Mouse (Mus musculus) lung, postnatal 0 days (tissue): Measurements from ENCODE around the gene Acsbg2. TPM values are rescaled to one million over a fixed set of nuclear protein-coding genes. Genes with fewer than 3 reads are reported as not detected.
A peak's percentile ranks its signal among the peaks of the same experiment; 100 is the strongest.

Experiments used
- ATAC-seq: fragments of 200-750 bp; cut with Nextera tagmentation; 2 replicates; pipeline ENCODE4 v1.8.0; 2017; ENCODE audit warnings: moderate library complexity
- DNase-seq: peaks from one replicate; pipeline ENCODE4 v3.0.0-alpha.2; 2016; ENCODE audit warnings: low spot score
- H3K27ac ChIP-seq: fragments of 300-500 bp; sonication (generic); 2 replicates; pipeline ENCODE4 v1.5.1; 2014; ENCODE audit warnings: antibody characterized with exemption, mild to moderate bottlenecking, low read length, mixed read lengths
- H3K27me3 ChIP-seq: fragments of 300-500 bp; sonication (generic); replicated peaks from 2 replicates; pipeline ENCODE4 v1.6.1; 2014; ENCODE audit warnings: low read length, mixed read lengths; ENCODE audit not compliant: insufficient read depth
- H3K36me3 ChIP-seq: fragments of 300-500 bp; sonication (generic); 2 replicates; pipeline ENCODE4 v1.6.1; 2014; ENCODE audit warnings: low read length, mixed read lengths; ENCODE audit not compliant: insufficient read depth
- H3K4me1 ChIP-seq: fragments of 300-500 bp; sonication (generic); 2 replicates; pipeline ENCODE4 v1.6.1; 2014; ENCODE audit warnings: antibody characterized with exemption, low read depth, low read length, mixed read lengths; ENCODE audit not compliant: insufficient read depth
- H3K4me2 ChIP-seq: fragments of 300-500 bp; sonication (generic); replicated peaks from 2 replicates; pipeline ENCODE4 v1.6.1; 2014; ENCODE audit warnings: low read depth, mild to moderate bottlenecking, low read length, moderate library complexity, mixed read lengths
- H3K4me3 ChIP-seq: fragments of 300-500 bp; sonication (generic); 2 replicates; pipeline ENCODE4 v1.5.1; 2014; ENCODE audit warnings: low read depth, low read length
- H3K9ac ChIP-seq: fragments of 300-500 bp; sonication (generic); replicated peaks from 2 replicates; pipeline ENCODE4 v1.6.1; 2014; ENCODE audit warnings: low read depth, mild to moderate bottlenecking
- H3K9me3 ChIP-seq: fragments of 300-500 bp; sonication (generic); 2 replicates; pipeline ENCODE4 v1.6.1; 2016; ENCODE audit warnings: low read length, mixed read lengths
- CTCF ChIP-seq: IDR thresholded peaks from 2 replicates; pipeline ENCODE4 v1.5.1; 2016; ENCODE audit warnings: antibody characterized with exemption, mild to moderate bottlenecking
- EP300 ChIP-seq: IDR thresholded peaks from 2 replicates; pipeline ENCODE4 v1.6.1; 2016; ENCODE audit warnings: antibody characterized with exemption, mild to moderate bottlenecking, control low read depth
- WGBS: fragments of 180-500 bp; shearing (Covaris S2); extraction: QIAGEN DNeasy Blood & Tissue Kit; methylation state at CpG from one replicate; pipeline ENCODE4 v1.1.7; 2014; 5-methylcytosine and 5-hydroxymethylcytosine counted together
- polyA plus RNA-seq: library from polyadenylated mRNA; unstranded; fragments of >200 nt; fragmentation: Nextera tagmentation; extraction: Ambion mirVana; gene quantifications from 2 replicates; pipeline ENCODE4 v1.2.1, GENCODE M21; 2015

Acsbg2 gene
- polyA plus RNA-seq, 1 experiment from 2014 or later: not detected

- Histone ChIP-seq H3K27ac (peak overlapping the region; percentile 77), H3K9ac (no peak overlapping the region), H3K4me2 (no peak overlapping the region), H3K27me3 (no peaks in the 10 kb centered on the region), H3K4me1 (peaks cover 19% of the 10 kb centered on the region), H3K4me3 (no peak overlapping the region), H3K9me3 (no peaks in the 10 kb centered on the region), H3K36me3 (no peaks in the 10 kb centered on the region)
- peak; percentile 25 for ATAC-seq
- DNase-seq: peak; percentile 41
- no peak for TF ChIP-seq EP300
- no peak for TF ChIP-seq CTCF
- WGBS: 17% methylated on average over 9 of the region's 9 CpGs
These were observed 33.6 kb upstream of the Acsbg2 start for GRCm38 (mm10) chr17:56907887-56908286.

- Histone ChIP-seq H3K36me3 (no peaks in the 10 kb centered on the region), H3K4me3 (no peak overlapping the region), H3K9me3 (no peaks in the 10 kb centered on the region), H3K4me2 (no peak overlapping the region), H3K4me1 (peaks cover 19% of the 10 kb centered on the region), H3K27ac (peak overlapping the region; percentile 77), H3K27me3 (no peaks in the 10 kb centered on the region), H3K9ac (no peak overlapping the region)
- DNase-seq: peak; percentile 90
- 48% methylated on average over 5 of the region's 5 CpGs for WGBS
- peak; percentile 93 for ATAC-seq
- peak; percentile 77 for TF ChIP-seq EP300
- TF ChIP-seq CTCF: peak; percentile 23; the same call in 1 of the 2 replicates
These were observed 32.8 kb upstream of the Acsbg2 start for GRCm38 (mm10) chr17:56907096-56907495.

GRCm38 (mm10) chr17:56906166-56906565 is 31.9 kb upstream of the Acsbg2 start:
- ATAC-seq (no peak), DNase-seq (no peak)
- Histone ChIP-seq H3K4me2 (no peak overlapping the region), H3K9me3 (no peaks in the 10 kb centered on the region), H3K27ac (peak overlapping the region; percentile 77), H3K36me3 (0 out of 2 replicates have a peak, but pooled peaks cover 6% of the 10 kb centered on the region), H3K9ac (no peak overlapping the region), H3K4me3 (no peak overlapping the region), H3K4me1 (peaks cover 19% of the 10 kb centered on the region), H3K27me3 (no peaks in the 10 kb centered on the region)
- TF ChIP-seq EP300: no peak
- no peak for TF ChIP-seq CTCF
- 74% methylated on average over 3 of the region's 3 CpGs for WGBS

GRCm38 (mm10) chr17:56902698-56903097 is 28.5 kb upstream of the Acsbg2 start:
- WGBS: 81% methylated on average over 5 of the region's 5 CpGs
- no peak overlapping the region for H3K9ac ChIP-seq
- ATAC-seq: no peak

GRCm38 (mm10) chr17:56897630-56898195 is 23.5 kb upstream of the Acsbg2 start:
- Histone ChIP-seq H3K9ac (no peak overlapping the region), H3K4me3 (no peak overlapping the region), H3K9me3 (no peaks in the 10 kb centered on the region), H3K36me3 (peaks cover 20% of the 10 kb centered on the region; the same call in 1 of the 2 replicates), H3K27me3 (no peaks in the 10 kb centered on the region), H3K27ac (no peak overlapping the region), H3K4me2 (no peak overlapping the region), H3K4me1 (no peaks in the 10 kb centered on the region)
- ATAC-seq (peak; percentile 87), DNase-seq (peak; percentile 83)
- 84% methylated on average over 7 of the region's 7 CpGs for WGBS
- TF ChIP-seq CTCF (peak; percentile 99), EP300 (no peak)

More at GRCm38 (mm10) chr17:56902698-56903097, 28.5 kb upstream of the Acsbg2 start:
- H3K4me1 ChIP-seq: peaks cover 12% of the 10 kb centered on the region; the same call in 1 of the 2 replicates
- no peak overlapping the region for H3K27ac ChIP-seq
- H3K4me3 ChIP-seq: no peak overlapping the region
- H3K4me2 ChIP-seq: no peak overlapping the region
- H3K9me3 ChIP-seq: no peaks in the 10 kb centered on the region
- TF ChIP-seq EP300: no peak
- no peak for TF ChIP-seq CTCF
- H3K36me3 ChIP-seq: 0 out of 2 replicates have a peak, but pooled peaks cover 9% of the 10 kb centered on the region
- no peaks in the 10 kb centered on the region for H3K27me3 ChIP-seq
- DNase-seq: no peak

DNA sequence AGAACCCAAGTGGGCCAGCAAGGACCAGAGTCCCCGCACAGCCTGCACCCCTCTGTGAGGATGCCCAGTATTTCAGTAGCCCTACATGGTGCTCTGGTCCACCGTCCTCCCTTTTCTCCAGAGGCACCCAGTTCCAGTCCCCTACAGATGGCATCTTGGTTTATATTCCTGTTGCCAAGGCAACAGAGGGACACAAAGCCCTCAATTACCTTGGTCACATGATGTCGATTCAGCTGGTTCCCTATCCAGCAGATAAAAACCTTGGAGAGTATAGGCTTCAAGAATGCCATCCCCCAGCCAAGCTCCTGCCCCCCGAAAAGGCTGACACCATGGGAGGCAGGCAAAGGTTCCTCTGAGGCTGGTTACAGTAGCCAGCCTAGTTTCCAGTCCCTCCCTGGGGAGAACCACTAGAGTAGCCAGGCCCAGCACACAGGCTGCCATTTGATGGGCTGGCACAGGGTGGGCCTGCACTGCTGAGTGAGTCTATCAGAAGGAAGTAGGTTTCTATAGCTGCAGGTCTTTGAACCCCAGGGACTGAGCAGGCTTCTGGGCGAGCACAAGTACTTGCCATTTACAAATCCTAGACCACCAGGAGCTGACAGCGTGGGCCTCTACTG is 22.4 kb upstream of the Acsbg2 start:
- DNase-seq: no peak
- no peak for ATAC-seq

More for the DNA sequence above, 22.4 kb upstream of the Acsbg2 start:
- Histone ChIP-seq H3K4me2 (no peak overlapping the region), H3K27ac (no peak overlapping the region), H3K4me1 (no peaks in the 10 kb centered on the region), H3K36me3 (peaks cover 18% of the 10 kb centered on the region; the same call in 1 of the 2 replicates), H3K9ac (no peak overlapping the region), H3K9me3 (no peaks in the 10 kb centered on the region), H3K4me3 (no peak overlapping the region), H3K27me3 (no peaks in the 10 kb centered on the region)
- 87% methylated on average over 6 of the region's 6 CpGs for WGBS
- TF ChIP-seq EP300 (no peak), CTCF (no peak)
